Mouse (Mus musculus) gastrocnemius, postnatal 10 days (tissue): ENCODE measurements around the gene Mzt1. TPM values are rescaled to one million over a fixed set of nuclear protein-coding genes. Genes with fewer than 3 reads are reported as not detected.

Experiments
- DNase-seq: peaks from one replicate; pipeline ENCODE4 v3.0.0; 2021; ENCODE audit warnings: mixed read lengths
- total RNA-seq, 2 experiments: library from RNA; stranded (reverse); gene quantifications; 2 replicates each; pipeline ENCODE4 v1.2.3; 2021

Mzt1 gene
- total RNA-seq, 2 experiments from 2014 or later = 22.5 to 26.6 TPM

GRCm38 (mm10) chr14:99018691-99019090 lies 27.2 kb downstream of the Mzt1 start:
- no peak for DNase-seq

DNA sequence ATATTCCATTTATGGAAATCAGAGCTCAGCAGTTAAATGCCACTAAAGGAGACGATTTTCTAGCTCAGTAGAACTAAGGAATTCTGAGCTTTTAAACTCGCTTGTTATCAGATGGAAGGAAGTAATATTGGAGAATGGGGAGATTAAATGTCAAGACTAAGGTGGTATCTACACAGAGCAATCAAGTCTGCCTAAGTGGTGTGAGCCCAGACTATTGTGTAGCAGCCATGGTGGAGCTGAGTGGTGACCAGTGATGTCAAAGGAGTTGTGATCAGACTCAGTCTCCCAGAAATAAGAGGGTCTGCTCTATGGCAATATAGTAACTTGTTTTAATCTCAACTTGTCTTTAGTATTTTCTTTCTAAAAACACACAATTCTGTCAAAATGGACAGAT lies 35.0 kb downstream of the Mzt1 start:
- no peak for DNase-seq

- DNase-seq = no peak
These were observed 35.6 kb downstream of the Mzt1 start for GRCm38 (mm10) chr14:99010224-99010919.

- no peak for DNase-seq
These were observed 51.7 kb downstream of the Mzt1 start, which contains the start of gene Rpl36a-ps1 for GRCm38 (mm10) chr14:98994218-98994617. Rpl36a-ps1 (minus strand) TSS chr14:98994318.

DNA sequence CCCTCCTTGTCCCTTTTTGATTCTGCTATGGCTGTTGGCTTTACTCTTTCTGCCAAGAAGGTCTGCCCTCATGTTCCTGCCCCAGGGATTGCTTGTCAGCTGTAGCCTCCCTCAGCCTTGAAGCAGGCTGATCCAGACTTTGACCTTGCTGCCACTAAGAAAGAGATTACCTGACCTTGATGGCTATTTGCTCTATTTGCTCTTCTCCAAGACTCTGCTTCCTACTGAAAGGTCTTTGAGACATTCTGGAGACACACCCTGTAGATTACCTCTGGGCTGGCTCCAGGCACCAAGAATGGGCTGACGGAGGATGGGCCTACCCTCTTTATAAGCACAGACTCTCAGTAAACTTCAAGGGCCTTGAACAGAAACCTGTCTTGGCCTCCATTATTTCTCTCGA lies 53.5 kb downstream of the Mzt1 start:
- DNase-seq = no peak

DNA sequence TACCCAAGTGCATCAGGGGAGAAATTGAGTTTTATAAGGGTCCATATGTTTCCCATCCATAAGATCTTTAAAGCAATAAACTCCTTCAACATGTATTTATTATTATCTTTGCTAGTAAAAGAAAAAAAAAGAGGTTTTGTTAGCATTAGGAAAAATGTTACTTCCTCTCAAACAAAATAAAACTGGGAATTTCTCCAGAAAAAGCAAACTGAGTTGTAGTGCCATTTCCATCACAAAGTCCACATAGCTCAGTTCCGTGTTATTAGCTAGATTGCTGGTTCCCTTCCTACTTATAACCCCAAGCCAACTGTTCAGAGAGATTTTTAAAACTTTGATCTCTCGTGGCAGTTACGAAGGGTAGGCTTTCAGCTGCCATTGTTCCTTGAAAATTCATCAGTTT lies 55.3 kb downstream of the Mzt1 start:
- no peak for DNase-seq

GRCm38 (mm10) chr14:98989818-98990217 lies 56.1 kb downstream of the Mzt1 start:
- DNase-seq = no peak

Other genes with a start within 250 kb of the Mzt1 start
- 1 to 10 TPM; 1.2 to 6.3 TPM for gene Rpl36a-ps1, start 51.8 kb downstream of the Mzt1 start, total RNA-seq
- gene Bora, start 88 bp upstream of the Mzt1 start, total RNA-seq = 1 to 10 TPM; 3.6 to 4.4 TPM
- 10 to 100 TPM; 10.0 to 13.1 TPM for gene Pibf1, start 53.3 kb upstream of the Mzt1 start, total RNA-seq
- 10 to 100 TPM; 17.7 to 20.0 TPM for gene Dis3, start 53.6 kb upstream of the Mzt1 start, total RNA-seq